Mouse (Mus musculus): ENCODE measurements at regions not wholly inside any gene's neighbourhood (a gene's known extent, or its start where the extent isn't known, plus 50 kb on each side); places are given as distances from the start of the nearest gene placed in this dataset.

- TF ChIP-seq CTCF (conservative IDR thresholded peaks at IDR 0.05; ENCODE audit: low read length) = no peak
- no peak for TF ChIP-seq NANOG (IDR thresholded peaks at IDR 0.05; ENCODE audit: borderline replicate concordance, low read length)
Measured at GRCm38 (mm10) chr10:17272646-17273045, 450.4 kb upstream of the Cited2 start.
